Mouse (Mus musculus): ENCODE measurements around the gene Mettl14.
"Not testable (repeated sequence)": the region's sequence is repeated elsewhere in the genome, so short reads cannot be mapped to it uniquely, and the experiment has no call there.

Gene Mettl14

DNA sequence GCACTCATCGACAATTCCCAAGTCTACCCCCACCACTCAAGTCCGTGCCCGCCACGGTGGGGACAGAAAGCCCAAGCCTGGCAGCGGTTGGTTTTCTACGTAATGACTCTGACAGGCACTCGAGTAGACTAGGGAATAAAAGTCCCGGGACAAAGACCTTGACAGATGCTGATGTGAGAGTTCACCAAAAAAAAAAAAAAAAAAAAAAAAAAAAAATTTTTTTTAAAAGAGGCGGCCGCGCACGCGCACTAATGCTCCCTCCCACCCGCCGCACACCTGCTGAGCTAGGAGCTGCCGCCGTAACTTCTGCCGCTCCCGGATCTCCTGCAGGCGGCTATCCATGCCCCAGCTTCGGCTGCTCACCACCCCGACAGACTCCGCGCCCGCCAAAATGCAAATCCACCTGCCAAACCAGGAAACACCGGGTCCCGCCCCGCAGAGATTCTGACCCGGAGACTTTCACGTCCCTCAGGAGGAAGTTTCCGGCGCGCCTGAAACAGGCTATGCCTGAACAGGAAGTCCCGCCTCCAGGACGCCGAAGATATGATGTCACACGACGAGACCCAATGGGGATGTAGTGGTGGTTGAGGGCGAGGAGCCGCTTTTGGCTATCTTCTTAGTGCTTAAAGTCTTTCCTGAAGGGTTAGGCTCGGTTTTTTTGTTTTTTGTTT is at the start of gene Mettl14:
Mettl14 (minus strand) TSS at position 623 of the 671 bp plus-strand sequence.
- peak; percentile 90 to 91 for DNase-seq

DNA sequence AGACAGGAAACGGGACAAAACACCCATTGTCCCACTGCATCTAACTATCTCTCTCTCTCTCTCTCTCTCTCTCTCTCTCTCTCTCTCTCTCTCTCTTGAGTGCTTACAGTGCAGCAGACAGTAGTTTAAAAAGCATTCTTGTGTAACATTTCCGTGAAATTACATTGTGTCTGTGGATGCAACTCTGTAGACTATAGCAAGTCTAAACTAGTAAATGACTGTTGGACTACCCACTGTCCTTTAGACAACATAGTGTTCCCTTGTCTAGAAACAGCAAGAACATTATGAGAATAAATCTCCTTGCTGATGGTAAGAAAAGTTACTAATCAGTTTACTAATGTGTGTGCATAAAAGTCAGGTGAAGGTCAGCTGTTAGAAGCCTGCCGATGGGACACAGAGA is 47.5 kb upstream of the Mettl14 start:
- no peak for DNase-seq

DNA sequence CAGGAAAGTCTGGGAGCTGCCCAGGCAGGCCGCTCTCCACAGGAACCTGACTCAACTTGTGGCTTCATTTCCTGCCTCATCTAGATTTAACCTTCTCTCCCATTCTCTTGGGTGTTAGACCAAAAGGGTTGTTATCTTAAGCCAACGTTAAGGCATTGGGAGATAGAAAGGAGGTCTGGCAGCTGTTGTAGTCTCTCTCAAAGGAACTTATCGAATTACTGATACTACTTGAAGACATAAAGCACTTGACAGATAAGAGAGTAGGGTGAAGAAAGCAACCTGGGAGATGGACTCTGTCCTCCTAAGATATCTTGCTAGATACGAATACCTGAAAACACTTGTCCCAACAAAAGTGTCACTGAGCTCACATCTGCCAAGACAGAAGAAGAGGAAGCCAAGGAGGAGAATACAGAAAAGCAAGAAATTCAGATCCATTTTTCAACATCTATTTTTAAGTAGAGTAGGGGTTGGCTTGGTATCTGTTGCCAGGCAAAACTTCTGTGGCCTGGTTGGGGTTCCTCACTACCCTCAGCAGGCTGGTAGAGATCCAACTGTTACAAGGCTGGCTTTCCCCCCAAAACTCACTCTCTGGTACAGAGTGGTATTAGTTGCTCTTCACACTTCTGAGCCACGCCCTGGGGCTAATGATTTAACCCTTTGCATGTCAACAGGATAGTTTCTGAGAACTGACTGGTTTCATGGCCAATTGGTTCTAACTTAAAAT is 46.2 kb upstream of the Mettl14 start:
- no peak for DNase-seq

DNA sequence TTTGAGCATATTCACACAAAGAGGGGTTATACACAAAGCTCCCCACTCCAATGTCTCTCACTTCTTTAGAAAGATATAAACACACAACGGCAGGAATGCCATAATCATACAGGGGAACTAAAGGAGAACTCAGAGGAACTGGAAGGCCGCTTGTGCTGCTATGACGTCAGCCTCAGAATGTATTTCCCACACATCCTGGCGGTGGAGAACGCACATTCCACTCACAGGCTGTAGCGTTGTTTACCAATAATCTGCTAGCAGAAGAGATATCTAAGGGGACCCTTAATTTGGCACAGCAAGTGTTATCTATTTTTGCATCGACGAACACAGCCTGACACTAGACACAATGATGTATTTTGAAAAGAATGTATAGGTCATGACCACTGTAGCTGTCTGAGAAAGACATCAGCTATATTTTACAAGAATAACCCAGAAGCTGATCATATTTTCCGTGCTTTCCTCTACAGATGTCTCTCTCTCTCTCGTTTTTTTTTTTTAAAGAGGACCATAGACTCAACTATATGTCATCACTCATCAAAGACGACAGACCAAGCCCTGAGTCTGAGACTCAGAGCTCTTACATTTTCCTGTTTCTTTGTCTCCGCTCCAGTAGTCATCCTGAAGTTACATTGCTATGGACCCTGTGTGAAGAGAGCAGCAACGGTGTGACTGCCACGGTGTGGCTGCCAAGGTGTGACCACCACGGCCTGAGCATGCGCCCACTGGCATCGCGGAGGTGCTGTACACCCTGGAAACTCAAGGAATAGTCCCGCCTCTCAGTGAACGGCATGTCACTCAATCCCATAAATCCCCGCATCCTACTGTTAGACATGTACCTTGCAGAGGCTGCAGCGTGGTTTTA is 43.9 kb upstream of the Mettl14 start:
- no peak for DNase-seq

DNA sequence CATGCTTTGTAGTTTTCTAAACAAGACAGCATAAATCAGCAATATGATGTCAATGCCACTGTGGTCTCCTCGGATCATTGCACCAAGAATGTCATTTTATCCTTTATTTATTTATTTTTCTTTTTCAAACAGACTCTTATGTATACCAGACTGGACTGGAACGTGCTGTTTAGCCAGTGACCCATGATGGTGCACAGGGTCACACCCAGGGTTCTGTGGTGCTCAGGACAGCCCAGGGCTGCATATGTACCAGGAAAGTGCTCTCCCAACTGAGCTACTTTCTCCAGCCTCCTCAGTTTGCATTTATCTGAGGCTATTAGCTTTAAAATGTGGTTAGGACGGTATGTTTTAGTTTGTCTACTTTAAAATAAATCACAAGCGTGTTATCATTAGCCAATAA is 42.1 kb upstream of the Mettl14 start:
- no peak for DNase-seq

DNA sequence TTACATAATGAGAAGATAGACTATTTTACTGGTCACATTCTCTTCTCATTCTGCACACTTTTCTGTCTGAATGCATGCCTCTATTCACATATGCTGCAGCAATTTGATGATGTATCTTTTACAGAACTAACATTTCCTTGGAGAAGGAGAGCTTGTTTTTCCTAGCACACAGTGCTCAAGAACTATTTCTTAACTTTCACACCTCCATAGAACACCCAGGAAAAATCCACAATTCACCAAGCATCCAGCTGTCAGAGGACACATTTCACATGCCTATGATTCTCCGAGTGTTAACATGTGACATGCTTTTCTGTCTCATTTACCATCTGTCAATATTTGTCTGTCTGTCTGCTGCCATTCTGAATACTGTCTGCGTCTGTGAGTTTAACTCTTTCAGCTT is 39.7 kb upstream of the Mettl14 start:
- no peak for DNase-seq

DNA sequence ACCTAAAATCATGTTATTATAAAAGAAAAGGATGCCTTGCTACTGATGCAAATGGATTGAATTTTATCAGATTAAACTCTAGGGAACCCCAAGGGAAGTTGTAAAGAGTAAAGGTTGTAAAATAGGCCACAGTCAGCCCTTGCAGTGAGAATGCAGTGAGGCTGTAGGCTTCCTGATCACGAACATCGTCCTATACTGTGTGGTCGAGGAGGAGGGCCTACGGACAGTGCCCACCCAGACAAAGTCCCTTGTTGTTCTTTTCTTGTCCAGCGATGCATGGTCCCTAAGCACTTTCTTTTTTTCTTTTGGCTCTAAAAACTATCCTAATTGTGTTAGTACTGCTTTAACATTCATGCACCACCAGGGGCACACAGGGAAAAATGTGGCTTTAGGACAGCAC is 27.3 kb upstream of the Mettl14 start:
- DNase-seq, result no peak

DNA sequence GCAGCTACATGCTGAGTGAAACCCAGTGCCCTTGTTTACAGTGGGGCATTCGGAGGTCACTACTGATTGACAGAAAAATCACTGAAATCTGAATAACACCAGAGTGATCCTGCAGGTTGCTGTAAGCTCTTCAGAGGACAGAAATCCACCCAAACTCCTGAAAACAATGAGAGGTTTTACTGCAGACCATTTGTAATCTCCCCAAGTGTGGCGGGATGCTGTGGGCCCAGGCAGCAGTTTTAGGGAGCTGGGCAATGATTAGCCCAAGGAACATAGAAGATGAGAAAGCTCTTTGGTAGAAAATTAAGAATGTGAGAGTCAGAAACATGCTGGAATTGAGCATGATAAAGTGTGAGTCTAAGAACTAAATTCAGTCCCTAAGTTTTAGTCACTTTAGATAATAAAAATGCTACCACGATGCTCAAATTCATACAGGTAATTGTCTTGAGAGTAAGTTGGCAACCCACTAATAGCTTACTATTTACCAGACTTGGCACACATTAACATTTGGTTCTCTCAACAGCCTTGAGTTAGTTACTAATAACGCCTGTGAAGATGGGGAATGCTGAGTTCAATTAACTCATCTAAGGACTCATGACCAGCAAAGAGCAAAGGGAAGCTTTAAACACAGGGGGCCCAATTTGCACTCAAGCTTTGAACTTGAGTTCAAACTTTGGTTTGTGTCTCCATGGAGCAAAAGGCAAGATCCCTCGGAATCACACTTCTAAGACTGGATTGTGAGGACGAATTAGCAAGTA is 26.1 kb upstream of the Mettl14 start:
- no peak for DNase-seq

DNA sequence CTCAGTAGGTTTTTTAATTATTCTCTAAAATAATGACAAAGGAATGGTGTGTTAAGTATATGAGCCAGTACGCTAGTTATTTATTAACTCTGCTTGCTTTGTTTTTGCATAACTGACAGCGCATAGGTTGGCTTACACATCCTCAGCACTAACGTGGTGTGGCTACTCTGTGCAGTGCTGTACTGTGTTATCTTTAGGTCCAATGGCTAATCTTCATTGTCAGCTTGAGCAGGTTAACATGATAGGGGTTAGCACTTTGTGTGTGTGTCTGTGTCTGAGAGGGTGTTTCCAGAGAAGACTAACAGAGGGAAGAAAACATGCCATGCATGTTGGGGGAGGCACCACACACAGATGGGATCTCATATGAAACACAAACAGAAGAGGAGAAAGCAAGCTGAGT is 19.0 kb upstream of the Mettl14 start:
- no peak for DNase-seq

DNA sequence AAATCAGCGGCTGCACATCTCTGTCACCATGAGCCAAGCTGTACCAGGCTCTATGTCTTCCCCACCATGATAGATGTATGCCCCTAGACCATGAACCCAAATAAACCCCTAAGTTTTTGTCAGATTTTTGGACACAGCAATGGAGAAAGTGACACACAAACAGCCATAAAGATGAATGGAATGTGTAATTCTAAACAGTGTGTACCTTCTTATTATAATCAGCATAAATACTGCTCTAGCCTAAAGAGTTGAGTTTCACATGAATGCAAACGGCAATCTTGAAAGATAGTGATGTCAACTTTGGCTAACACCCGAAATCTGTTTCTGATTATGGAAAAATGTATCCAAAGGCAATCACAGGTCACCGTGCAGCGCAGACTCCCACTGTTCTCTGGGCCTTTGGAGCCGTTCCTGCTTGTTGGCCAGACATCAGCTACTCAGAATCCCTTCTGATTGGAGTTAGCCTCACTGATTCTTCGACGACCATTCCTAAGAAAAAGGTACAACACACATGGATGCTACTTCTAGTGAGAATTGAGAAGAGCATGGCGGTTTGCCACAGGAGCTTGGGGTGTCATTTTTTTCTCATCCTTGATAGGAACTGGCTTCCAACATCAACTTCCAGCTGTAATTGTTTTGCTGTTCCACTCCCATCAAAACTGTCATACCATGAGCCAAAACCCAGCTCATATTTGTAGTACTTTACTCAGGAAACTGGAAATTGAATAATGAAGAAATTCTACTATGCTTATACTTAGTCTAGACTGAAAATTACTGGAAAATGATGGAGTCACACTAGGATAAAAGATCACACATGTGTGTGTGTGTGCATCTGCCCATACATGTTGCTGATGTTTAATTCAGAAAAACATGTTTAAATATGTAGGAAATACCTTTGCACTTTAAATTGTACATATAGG is 11.9 kb upstream of the Mettl14 start:
- DNase-seq, result no peak

DNA sequence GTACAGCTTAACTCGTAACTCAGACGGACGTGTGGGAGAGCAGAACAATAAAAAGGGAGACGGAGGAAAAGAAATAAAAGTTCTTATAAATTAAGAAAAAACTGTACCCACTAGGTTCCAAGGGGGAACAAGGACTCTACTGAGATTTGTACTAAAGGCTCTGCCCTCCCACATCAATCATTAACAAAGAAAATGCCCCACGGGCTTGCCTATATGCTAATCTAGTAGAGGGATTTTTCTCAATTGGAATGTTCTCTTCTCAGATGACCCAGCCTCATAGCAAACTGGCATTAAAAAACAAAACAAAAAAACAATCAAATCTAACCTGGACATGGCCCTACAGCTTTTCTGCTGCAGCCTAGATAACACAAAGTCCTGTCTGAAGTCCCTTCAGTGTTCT is 9.7 kb upstream of the Mettl14 start:
- no peak for DNase-seq

DNA sequence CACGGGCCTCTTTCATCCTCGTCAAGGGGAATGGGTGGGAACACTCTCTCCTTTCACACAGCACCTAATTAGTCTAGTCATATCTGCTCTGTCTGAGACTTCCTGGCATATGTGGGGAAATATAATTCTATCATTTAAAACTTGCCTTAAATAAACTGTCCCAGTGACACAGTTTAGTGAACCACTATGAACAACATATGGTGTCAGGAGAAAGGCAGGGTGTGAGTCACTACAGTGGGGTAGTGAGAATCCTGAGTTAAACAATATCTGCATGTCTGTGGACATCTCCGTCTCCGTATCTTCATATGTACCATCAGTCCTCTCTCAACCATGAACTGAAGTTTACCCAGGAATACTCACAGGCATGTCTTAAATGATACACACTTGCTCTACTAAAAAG is 5.3 kb upstream of the Mettl14 start:
- DNase-seq, result no peak

DNA sequence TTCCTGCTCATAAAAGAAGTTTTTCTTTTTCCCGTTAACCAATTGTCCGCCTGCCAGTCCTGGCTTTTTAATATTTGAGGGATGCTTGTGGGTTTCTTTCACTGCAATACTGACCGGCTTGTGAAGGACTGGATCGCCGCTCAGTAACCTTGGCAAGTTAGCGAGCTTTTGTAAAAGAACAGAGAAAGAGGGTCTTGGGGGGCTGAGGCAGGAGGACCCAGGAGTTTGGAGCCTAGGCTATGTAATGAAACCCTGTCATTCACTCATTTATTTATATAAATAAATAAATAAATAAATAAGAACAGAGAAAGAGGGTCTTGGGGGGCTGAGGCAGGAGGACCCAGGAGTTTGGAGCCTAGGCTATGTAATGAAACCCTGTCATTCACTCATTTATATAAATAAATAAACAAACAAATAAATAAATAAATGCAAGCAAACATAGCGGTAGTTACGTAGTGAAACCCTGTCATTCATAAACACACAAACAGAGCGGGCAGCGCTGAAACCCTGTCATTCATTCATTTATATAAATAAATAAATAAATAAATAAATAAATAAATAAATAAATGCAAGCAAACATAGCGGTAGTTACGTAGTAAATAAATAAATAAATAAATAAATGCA is 361 bp upstream of the Mettl14 start:
- DNase-seq, result not testable (repeated sequence)

DNA sequence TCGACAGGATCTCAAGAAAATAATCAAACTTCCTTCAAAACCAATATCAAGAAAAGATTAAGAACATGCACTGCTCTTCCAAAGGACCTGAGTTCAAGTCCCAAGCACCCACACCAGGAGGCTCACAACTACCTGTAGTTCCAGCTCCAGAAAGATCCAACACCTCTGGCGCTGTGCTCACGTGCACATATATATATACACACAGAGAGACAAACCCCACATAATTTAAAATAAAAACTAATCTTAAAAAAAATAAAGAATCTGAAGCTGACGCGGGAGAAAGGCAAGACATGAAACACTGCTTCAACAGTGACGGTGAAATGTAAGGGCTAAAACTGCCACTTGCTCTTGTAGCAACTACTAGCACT is 806 bp downstream of the Mettl14 start:
- DNase-seq, result no peak

DNA sequence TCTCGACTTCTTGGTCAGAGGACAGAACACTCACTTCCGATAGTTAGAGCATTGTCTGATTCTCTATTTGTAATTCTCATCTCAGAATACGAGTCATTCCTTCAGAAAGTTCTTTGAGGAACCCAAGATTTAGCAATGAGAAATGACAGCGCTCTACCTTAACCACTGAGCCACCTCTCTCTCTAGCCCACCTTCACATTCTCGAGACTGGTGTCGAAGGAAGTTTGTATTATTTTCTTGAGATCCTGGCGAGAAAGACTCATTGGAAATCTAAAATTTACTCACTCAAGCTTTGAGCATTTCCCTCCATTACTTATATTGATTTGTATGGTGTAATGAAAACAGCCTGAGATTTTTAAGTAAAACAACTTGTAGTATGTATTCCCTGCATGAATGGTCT is 1.5 kb downstream of the Mettl14 start:
- DNase-seq, result no peak

DNA sequence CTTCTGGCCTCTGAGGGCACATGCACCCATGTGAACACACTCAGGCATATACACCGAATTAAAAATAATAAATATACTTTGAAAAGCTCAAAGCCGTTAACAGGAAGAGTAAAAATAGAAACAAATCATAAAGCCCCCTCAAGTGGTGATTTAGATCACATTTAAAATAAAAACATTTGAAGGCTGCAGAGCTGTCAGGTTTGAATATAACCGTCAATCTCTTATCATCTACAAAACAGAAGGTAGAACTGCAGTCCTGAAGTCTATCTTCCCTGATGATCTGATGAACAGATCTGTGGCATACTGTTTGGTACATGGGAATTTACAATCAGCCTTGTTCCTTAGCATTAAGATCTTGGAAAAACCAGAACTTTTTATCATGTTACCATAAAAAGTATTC is 9.3 kb downstream of the Mettl14 start:
- DNase-seq, result no peak

DNA sequence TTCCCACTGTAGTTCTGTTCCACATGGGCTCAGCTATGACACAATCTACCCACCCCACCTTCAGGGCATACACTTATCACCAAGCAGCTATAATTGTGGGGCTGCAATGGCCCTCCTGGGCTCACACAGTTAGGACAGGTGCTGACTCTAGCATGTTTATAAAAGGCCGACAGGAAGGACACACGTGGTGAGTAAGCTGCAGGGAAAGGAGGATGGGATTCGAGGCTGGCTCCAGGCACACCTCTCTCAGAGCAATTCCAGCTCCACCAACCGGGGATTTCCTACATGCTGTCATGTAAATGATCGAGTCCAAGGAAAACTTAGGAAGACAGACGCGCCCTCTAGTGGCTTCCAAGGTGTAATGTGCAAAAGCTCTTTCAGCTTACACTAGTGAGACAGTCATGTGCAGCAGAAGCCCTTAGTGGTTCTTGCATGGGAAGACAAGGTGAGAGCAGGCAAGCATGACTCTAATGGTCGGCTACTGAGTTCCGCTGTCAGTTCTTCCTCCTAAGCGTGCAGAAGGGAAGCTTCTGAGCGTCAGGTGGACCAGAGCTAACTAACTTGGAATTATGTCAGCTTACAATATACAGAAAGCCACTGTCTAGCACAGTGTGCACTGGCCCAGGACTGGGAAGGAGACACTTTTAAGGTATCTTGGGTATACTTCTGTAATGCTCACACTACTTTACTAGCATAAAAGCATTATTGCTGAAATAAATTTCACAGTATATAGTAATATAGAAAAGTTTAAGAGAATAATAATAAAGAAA is 14.0 kb downstream of the Mettl14 start:
- no peak for DNase-seq

DNA sequence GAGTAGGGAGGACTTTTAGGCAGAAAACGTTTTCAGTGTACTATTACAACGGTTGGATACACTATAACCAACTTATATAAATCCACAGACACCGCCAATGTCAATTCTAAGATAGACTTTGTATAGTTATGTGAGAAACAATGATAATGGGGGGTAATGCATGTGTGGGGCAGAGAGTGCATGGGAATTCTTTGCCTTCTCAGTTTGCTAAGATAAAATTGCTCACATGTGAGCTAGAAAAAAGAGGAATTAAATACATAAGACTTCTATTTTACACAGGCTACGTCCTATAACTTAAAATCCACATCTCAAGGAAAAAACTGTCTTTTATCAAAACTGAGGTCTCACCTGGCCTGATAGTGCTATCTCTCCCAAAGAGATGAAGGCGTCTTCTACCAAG is 15.0 kb downstream of the Mettl14 start:
- DNase-seq, result no peak

DNA sequence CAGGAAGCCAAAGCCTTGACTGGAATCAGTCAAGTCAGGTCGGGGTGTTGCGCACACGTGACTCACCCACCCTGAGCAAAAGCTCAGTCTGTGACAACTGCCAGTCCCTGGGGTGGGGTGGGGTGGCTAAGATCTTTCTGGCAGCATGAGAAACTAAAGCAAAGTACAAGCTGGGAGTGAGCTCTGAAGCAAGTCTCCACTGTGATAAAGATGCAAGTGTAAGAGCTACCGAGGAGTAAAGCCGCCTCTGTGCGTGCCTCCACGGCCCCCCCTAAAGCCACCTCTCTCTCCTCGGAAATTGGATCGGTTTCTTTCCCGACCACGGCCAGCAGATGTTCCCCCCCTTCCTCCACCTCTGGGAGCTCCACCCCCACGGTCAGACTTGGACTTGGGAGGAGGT is 16.7 kb downstream of the Mettl14 start:
- DNase-seq, result no peak

DNA sequence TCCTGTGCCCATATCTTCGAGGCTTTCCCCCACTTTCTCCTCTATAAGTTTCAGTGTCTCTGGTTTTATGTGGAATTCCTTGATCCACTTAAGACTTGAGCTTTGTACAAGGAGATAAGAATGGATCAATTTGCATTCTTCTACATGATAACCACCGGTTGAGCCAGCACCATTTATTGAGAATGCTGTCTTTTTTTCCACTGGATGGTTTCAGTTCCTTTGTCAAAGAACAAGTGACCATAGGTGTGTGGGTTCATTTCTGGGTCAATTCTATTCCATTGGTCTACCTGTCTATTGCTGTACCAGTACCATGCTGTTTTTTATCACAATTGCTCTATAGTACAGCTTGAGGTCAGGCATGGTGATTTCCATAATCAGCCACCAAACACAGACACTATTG is 19.1 kb downstream of the Mettl14 start:
- not testable (repeated sequence) for DNase-seq

Measured in spleen, adult 18-20 months (tissue).